Mouse (Mus musculus) hindbrain, embryonic 14.5 days (tissue): Measurements from ENCODE around the gene Gigyf1. TPM values are rescaled to one million over a fixed set of nuclear protein-coding genes. Genes with fewer than 3 reads are reported as not detected.

Experiments
- ATAC-seq: fragments of 200-750 bp; cut with Nextera tagmentation; 2 replicates; pipeline ENCODE4 v1.8.0; 2017; ENCODE audit warnings: moderate number of reproducible peaks, mild to moderate bottlenecking, moderate TSS enrichment, moderate library complexity; ENCODE audit not compliant: low FRiP score
- DNase-seq: peaks from one replicate; pipeline ENCODE4 v3.0.0-alpha.2; 2015; ENCODE audit warnings: low spot score
- H3K27ac ChIP-seq: fragments of 300-500 bp; sonication (generic); 2 replicates; pipeline ENCODE4 v1.5.1; 2014; ENCODE audit warnings: mild to moderate bottlenecking, moderate library complexity
- H3K27me3 ChIP-seq: fragments of 300-500 bp; sonication (generic); 2 replicates; pipeline ENCODE4 v1.6.1; 2014; ENCODE audit warnings: mild to moderate bottlenecking, low read length, mixed read lengths; ENCODE audit not compliant: control insufficient read depth, insufficient read depth
- H3K36me3 ChIP-seq: fragments of 300-500 bp; sonication (generic); replicated peaks from 2 replicates; pipeline ENCODE4 v1.6.1; 2014; ENCODE audit not compliant: control insufficient read depth, insufficient read depth
- H3K4me1 ChIP-seq: fragments of 300-500 bp; sonication (generic); replicated peaks from 2 replicates; pipeline ENCODE4 v1.6.1; 2014; ENCODE audit warnings: antibody characterized with exemption, low read length, mixed read lengths; ENCODE audit not compliant: control insufficient read depth, insufficient read depth
- H3K4me2 ChIP-seq: fragments of 300-500 bp; sonication (generic); replicated peaks from 2 replicates; pipeline ENCODE4 v1.6.1; 2014; ENCODE audit warnings: mild to moderate bottlenecking, moderate library complexity
- H3K4me3 ChIP-seq: fragments of 300-500 bp; sonication (generic); replicated peaks from 2 replicates; pipeline ENCODE4 v1.5.1; 2014; ENCODE audit warnings: mild to moderate bottlenecking, low read length
- H3K9ac ChIP-seq: fragments of 300-500 bp; sonication (generic); 2 replicates; pipeline ENCODE4 v1.6.1; 2014
- H3K9me3 ChIP-seq: fragments of 300-500 bp; sonication (generic); 2 replicates; pipeline ENCODE4 v1.6.1; 2016; ENCODE audit warnings: low read length; ENCODE audit not compliant: control insufficient read depth
- WGBS: fragments of 180-500 bp; shearing (Covaris S2); extraction: QIAGEN DNeasy Blood & Tissue Kit; methylation state at CpG from one replicate; pipeline ENCODE4 v1.1.7; 2014; 5-methylcytosine and 5-hydroxymethylcytosine counted together
- polyA plus RNA-seq: library from polyadenylated mRNA; unstranded; fragments of >200 nt; fragmentation: Nextera tagmentation; extraction: Ambion mirVana; gene quantifications from 2 replicates; pipeline ENCODE4 v1.2.1, GENCODE M21; 2014

Gene Gigyf1
- polyA plus RNA-seq, 1 experiment from 2014 or later = 16.0 TPM

DNA sequence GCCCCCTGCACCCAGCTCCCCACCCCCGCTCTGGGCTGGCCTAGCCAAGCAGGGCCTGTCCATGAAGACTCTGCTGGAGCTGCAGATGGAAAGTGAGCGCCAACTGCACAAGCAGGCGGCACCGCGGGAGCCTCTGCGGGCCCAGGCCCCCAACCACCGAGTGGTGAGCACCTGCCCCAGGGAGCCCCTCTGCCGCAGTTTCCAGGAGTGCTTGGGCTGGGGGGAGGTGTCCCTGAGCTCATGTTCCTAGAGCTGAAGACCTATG lies 5.8 kb downstream of the Gigyf1 start:
- DNase-seq = peak; percentile 20
- no peak overlapping the region for H3K9ac ChIP-seq
- ATAC-seq = no peak
- no peak overlapping the region for H3K4me3 ChIP-seq
- H3K4me1 ChIP-seq = no peaks in the 10 kb centered on the region
- H3K36me3 ChIP-seq = peaks cover 99% of the 10 kb centered on the region
- H3K4me2 ChIP-seq = no peak overlapping the region
- WGBS = 80% methylated on average over 8 of the region's 8 CpGs
- H3K27me3 ChIP-seq = no peaks in the 10 kb centered on the region
- H3K27ac ChIP-seq = no peak overlapping the region
- H3K9me3 ChIP-seq = no peaks in the 10 kb centered on the region

- 87% methylated on average over 13 of the region's 13 CpGs for WGBS
- Histone ChIP-seq H3K4me2 (no peak overlapping the region), H3K27ac (no peak overlapping the region), H3K27me3 (no peaks in the 10 kb centered on the region), H3K9ac (no peak overlapping the region), H3K9me3 (no peaks in the 10 kb centered on the region), H3K4me3 (no peak overlapping the region), H3K4me1 (peaks cover 2% of the 10 kb centered on the region; the same call in 1 of the 2 replicates), H3K36me3 (peaks cover 99% of the 10 kb centered on the region)
- no peak for ATAC-seq
- DNase-seq = no peak
These were observed 6.3 kb downstream of the Gigyf1 start for GRCm38 (mm10) chr5:137524671-137525070.

DNA sequence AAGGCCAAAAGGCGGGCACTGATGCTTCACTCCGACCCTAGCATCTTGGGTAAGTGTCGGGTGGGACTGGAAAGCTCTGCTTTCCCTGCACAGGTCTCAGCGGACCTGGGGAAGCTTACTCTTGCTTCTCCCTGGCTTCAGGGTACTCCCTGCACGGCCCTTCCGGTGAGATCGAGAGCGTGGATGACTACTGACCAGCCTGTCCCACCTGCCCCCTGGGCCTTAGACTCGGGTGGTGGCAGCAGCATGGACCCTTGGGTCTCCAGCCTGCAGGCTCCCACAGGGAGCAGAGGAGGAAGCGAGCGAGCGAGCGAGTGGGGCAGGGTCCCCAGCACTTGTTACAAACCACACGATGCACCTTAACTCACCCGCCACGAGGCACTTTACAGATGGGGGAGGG lies 7.2 kb downstream of the Gigyf1 start:
- H3K4me2 ChIP-seq = no peak overlapping the region
- peaks cover 98% of the 10 kb centered on the region for H3K36me3 ChIP-seq
- ATAC-seq (no peak), DNase-seq (no peak)
- peaks cover 9% of the 10 kb centered on the region; the same call in 1 of the 2 replicates for H3K4me1 ChIP-seq
- WGBS = 76% methylated on average over 16 of the region's 16 CpGs
- no peaks in the 10 kb centered on the region for H3K27me3 ChIP-seq
- no peak overlapping the region for H3K4me3 ChIP-seq
- no peaks in the 10 kb centered on the region for H3K9me3 ChIP-seq
- H3K27ac ChIP-seq = no peak overlapping the region
- no peak overlapping the region for H3K9ac ChIP-seq

- H3K9ac ChIP-seq = peak overlapping the region; percentile 20; the same call in 1 of the 2 replicates
These were observed 8.0 kb downstream of the Gigyf1 start for GRCm38 (mm10) chr5:137526192-137526936.

GRCm38 (mm10) chr5:137527413-137527812 lies 9.1 kb downstream of the Gigyf1 start:
- Histone ChIP-seq H3K4me1 (peaks cover 9% of the 10 kb centered on the region; the same call in 1 of the 2 replicates), H3K9ac (no peak overlapping the region), H3K9me3 (no peaks in the 10 kb centered on the region), H3K27me3 (no peaks in the 10 kb centered on the region), H3K4me3 (no peak overlapping the region), H3K27ac (no peak overlapping the region), H3K4me2 (no peak overlapping the region), H3K36me3 (peaks cover 79% of the 10 kb centered on the region)
- WGBS = 54% methylated on average over 1 of the region's 1 CpGs
- DNase-seq (no peak), ATAC-seq (no peak)

More at GRCm38 (mm10) chr5:137526192-137526936, 8.0 kb downstream of the Gigyf1 start:
- Histone ChIP-seq H3K4me2 (no peak overlapping the region), H3K4me1 (peaks cover 9% of the 10 kb centered on the region; the same call in 1 of the 2 replicates), H3K4me3 (no peak overlapping the region), H3K27ac (peak overlapping the region; percentile 18; the same call in 1 of the 2 replicates), H3K9me3 (no peaks in the 10 kb centered on the region), H3K27me3 (no peaks in the 10 kb centered on the region), H3K36me3 (peaks cover 89% of the 10 kb centered on the region)
- 37% methylated on average over 16 of the region's 16 CpGs for WGBS
- no peak for ATAC-seq
- no peak for DNase-seq

GRCm38 (mm10) chr5:137528247-137528968 lies 10.1 kb downstream of the Gigyf1 start:
- DNase-seq (no peak), ATAC-seq (no peak)
- H3K4me2 ChIP-seq = no peak overlapping the region
- no peaks in the 10 kb centered on the region for H3K9me3 ChIP-seq
- WGBS = 81% methylated on average over 22 of the region's 22 CpGs
- H3K4me3 ChIP-seq = no peak overlapping the region
- peaks cover 69% of the 10 kb centered on the region for H3K36me3 ChIP-seq
- no peaks in the 10 kb centered on the region for H3K27me3 ChIP-seq
- H3K9ac ChIP-seq = peak overlapping the region; percentile 13; the same call in 1 of the 2 replicates
- peaks cover 9% of the 10 kb centered on the region; the same call in 1 of the 2 replicates for H3K4me1 ChIP-seq
- H3K27ac ChIP-seq = no peak overlapping the region

DNA sequence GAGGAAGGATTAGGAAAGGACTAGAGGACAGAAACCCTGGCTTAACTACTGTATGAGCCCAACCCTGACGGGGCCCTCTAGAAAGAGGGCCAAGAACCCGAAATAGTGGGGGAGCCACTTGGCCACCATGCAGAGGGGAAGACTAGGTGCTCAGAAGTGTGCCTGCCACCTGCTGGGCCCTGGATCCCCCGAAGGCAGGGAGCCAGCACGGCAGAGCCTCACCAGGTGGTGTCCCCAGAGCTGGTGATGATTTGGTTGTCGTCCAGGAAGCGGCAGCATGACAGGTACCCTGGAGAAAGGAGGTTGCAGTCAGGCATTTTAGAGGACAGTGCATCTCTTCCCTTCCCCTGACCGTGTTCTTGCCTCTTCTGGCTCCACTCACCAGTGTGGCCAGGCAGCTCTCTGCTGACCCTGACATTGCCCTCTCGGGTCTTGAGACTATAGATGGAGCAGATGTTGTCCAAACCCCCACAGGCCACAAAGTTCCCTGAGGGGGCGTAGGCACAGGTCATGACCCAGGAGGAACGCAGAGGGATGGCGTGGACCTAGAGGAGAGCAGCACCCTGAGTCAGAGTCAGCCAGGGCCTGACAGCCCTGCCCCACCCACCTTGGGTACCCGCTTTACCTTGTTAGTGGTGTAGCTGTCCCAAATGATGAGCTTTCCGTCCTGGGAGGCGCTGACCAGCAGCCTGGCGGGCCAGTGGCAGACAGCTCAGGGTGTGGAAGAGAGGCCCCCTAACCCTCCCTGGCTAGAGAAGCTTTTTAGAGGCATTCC lies 11.1 kb downstream of the Gigyf1 start:
- ATAC-seq (no peak), DNase-seq (no peak)
- Histone ChIP-seq H3K9ac (peak overlapping the region; percentile 87), H3K4me3 (peak overlapping the region; percentile 61; the same call in 1 of the 2 replicates), H3K4me1 (peaks cover 9% of the 10 kb centered on the region; the same call in 1 of the 2 replicates), H3K9me3 (no peaks in the 10 kb centered on the region), H3K36me3 (peaks cover 59% of the 10 kb centered on the region), H3K27me3 (no peaks in the 10 kb centered on the region), H3K27ac (peak overlapping the region; percentile 10; the same call in 1 of the 2 replicates), H3K4me2 (peak overlapping the region; percentile 88)
- 62% methylated on average over 15 of the region's 15 CpGs for WGBS

DNA sequence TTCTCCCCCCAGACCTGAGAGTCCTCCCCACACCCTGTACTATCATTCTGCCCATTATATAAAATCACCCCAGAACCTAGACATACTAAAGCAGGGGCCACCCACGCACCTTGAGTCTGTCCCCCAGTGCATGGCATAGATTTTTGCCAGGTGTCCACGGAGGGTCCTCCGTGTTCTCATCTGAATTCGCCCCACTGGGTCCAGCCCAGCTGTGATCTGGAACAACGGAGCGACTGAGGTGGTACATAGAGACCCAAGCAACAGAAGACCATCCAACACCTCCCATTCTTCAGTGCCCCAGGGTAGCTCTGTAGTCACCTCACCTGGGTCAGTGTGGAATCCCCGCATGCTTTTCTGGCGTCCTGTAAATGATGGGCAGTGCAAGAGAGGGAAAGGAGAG lies 11.7 kb downstream of the Gigyf1 start:
- 63% methylated on average over 8 of the region's 8 CpGs for WGBS
- Histone ChIP-seq H3K36me3 (peaks cover 52% of the 10 kb centered on the region), H3K9me3 (no peaks in the 10 kb centered on the region), H3K27ac (peak overlapping the region; percentile 96), H3K4me1 (peaks cover 9% of the 10 kb centered on the region; the same call in 1 of the 2 replicates), H3K4me3 (peak overlapping the region; percentile 61), H3K4me2 (peak overlapping the region; percentile 88), H3K9ac (peak overlapping the region; percentile 87), H3K27me3 (no peaks in the 10 kb centered on the region)
- ATAC-seq = no peak
- no peak for DNase-seq
